8 mouse cellular contexts compared by ENCODE assay signal in the genomic region with DNA sequence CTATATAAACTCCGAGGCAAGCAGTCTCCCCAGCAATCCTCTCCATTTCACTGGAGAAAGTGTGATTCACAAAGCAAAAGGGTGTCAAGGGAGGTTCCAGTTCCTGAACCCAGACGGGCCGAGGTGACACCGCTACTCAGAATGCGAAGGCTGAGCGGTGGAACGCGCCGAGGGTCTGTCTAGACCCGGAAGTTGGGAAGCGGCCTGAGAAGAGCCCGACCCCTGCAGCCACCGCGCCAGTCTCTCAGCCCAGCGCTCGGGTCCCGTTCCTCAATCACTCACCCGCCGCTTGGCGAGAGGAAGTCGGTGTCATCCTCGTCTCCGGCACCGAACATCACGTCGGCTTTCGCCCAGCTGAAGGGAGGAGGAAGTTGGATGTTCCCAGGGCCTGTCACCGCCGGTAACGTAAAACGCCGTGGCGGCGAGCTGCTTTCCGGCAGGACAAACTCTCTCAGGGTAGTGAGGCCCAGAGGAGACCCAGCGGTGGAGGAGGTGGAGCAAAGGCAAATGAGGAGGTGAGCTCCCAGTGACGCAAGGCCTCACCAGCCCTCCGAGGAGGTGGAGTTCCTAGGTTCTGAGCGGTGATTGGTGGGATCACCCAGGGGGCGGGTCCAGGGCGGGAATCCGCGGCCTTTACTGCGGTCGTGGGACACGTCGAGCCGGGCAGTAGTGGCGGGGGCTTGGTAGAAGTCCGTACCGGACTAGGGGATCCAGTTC. TPM values are rescaled to one million over a fixed set of nuclear protein-coding genes. Genes with fewer than 3 reads are reported as not detected.
DNase-seq lines count a peak whose midpoint lies in the region; ATAC-seq and TF ChIP-seq lines count a peak whose summit lies in the region.

A gene (minus strand): TSS at position 461 of the 717 bp plus-strand sequence.
A gene (plus strand): TSS at position 640 of the 717 bp plus-strand sequence.

- H3K9ac ChIP-seq in heart, embryonic 12.5 days, result peak within 1 kb of the TSS; percentile 89
- peak within 1 kb of the TSS; percentile 83 for H3K9ac ChIP-seq in kidney, postnatal 0 days (ENCODE audit: low read depth, low read length)
- H3K9ac ChIP-seq in liver, embryonic 11.5 days (ENCODE audit: low read depth, low read length), result peak within 1 kb of the TSS; percentile 73
- peak within 1 kb of the TSS; percentile 79 for H3K9ac ChIP-seq in stomach, embryonic 14.5 days (replicated peaks; ENCODE audit: low read depth, low read length)

- peak within 1 kb of the TSS; percentile 81 for H3K4me2 ChIP-seq in heart, embryonic 12.5 days
- peak within 1 kb of the TSS; percentile 80 for H3K4me2 ChIP-seq in kidney, postnatal 0 days (ENCODE audit: low read length)
- peak within 1 kb of the TSS; percentile 80 for H3K4me2 ChIP-seq in liver, embryonic 11.5 days
- peak within 1 kb of the TSS; percentile 55 for H3K4me2 ChIP-seq in stomach, embryonic 14.5 days (replicated peaks; ENCODE audit: low read depth, low read length)

- under 1% methylated on average over 51 of the region's 51 CpGs for WGBS in heart, embryonic 12.5 days
- WGBS in kidney, postnatal 0 days, result under 1% methylated on average over 51 of the region's 51 CpGs
- under 1% methylated on average over 51 of the region's 51 CpGs for WGBS in liver, embryonic 11.5 days
- under 1% methylated on average over 51 of the region's 51 CpGs for WGBS in stomach, embryonic 14.5 days

- H3K27ac ChIP-seq in heart, embryonic 12.5 days (ENCODE audit: poor library complexity, severe bottlenecking), result peak within 1 kb of the TSS; percentile 79
- H3K27ac ChIP-seq in kidney, postnatal 0 days, result peak within 1 kb of the TSS; percentile 83
- peak within 1 kb of the TSS; percentile 53 for H3K27ac ChIP-seq in liver, embryonic 11.5 days (ENCODE audit: low read depth, low read length)
- peak within 1 kb of the TSS; percentile 58 for H3K27ac ChIP-seq in stomach, embryonic 14.5 days (ENCODE audit: low read length)

- ATAC-seq in erythroid progenitor cell, adult 5-6 weeks (replicated peaks; ENCODE audit: low FRiP score, poor library complexity, severe bottlenecking), result peak; percentile 99
- ATAC-seq in heart, embryonic 12.5 days (ENCODE audit: insufficient number of reproducible peaks, low FRiP score), result peak; percentile 100
- ATAC-seq in kidney, postnatal 0 days (replicated peaks; ENCODE audit: low FRiP score, low read depth), result peak; percentile 100
- ATAC-seq in liver, embryonic 11.5 days (replicated peaks; ENCODE audit: low FRiP score), result peak; percentile 100
- peak; percentile 100 for ATAC-seq in stomach, embryonic 14.5 days (ENCODE audit: insufficient number of reproducible peaks, insufficient read depth, low FRiP score, low read depth)

- H3K27me3 ChIP-seq in heart, embryonic 12.5 days (replicated peaks), result no peaks in the 10 kb centered on the region
- H3K27me3 ChIP-seq in kidney, postnatal 0 days (ENCODE audit: insufficient read depth, low read length), result no peaks in the 10 kb centered on the region
- no peaks in the 10 kb centered on the region for H3K27me3 ChIP-seq in liver, embryonic 11.5 days (replicated peaks; ENCODE audit: control insufficient read depth, insufficient read depth, low read length)
- H3K27me3 ChIP-seq in stomach, embryonic 14.5 days (ENCODE audit: control insufficient read depth, insufficient read depth, low read length), result no peaks in the 10 kb centered on the region

- 0 out of 2 replicates have a peak, but pooled peaks cover 10% of the 10 kb centered on the region for H3K36me3 ChIP-seq in heart, embryonic 12.5 days
- H3K36me3 ChIP-seq in kidney, postnatal 0 days (ENCODE audit: insufficient read depth, low read length), result no peaks in the 10 kb centered on the region
- H3K36me3 ChIP-seq in liver, embryonic 11.5 days (ENCODE audit: control insufficient read depth, insufficient read depth, low read length), result no peaks in the 10 kb centered on the region
- H3K36me3 ChIP-seq in stomach, embryonic 14.5 days (ENCODE audit: control insufficient read depth, insufficient read depth, low read length), result no peaks in the 10 kb centered on the region

- DNase-seq in CD4-positive helper T cell, adult 2 months (ENCODE audit: low read depth, low spot score), result peak; percentile 98
- peak; percentile 96 for DNase-seq in brain, embryonic 18.5 days (ENCODE audit: low read depth, low spot score)
- DNase-seq in kidney, postnatal 0 days (ENCODE audit: low spot score), result peak; percentile 99
- DNase-seq in liver, embryonic 11.5 days (ENCODE audit: low spot score), result peak; percentile 97
- peak; percentile 97 for DNase-seq in naive thymus-derived CD4-positive, alpha-beta T cell, adult 2 months (ENCODE audit: low read depth)

- TF ChIP-seq CTCF in kidney, postnatal 0 days (IDR thresholded peaks at IDR 0.05; ENCODE audit: low read depth), result no peak

- peaks cover 13% of the 10 kb centered on the region for H3K4me1 ChIP-seq in heart, embryonic 12.5 days (replicated peaks)
- peaks cover 19% of the 10 kb centered on the region for H3K4me1 ChIP-seq in kidney, postnatal 0 days (replicated peaks; ENCODE audit: insufficient read depth, low read length)
- H3K4me1 ChIP-seq in liver, embryonic 11.5 days (replicated peaks; ENCODE audit: control insufficient read depth, insufficient read depth, low read length), result peaks cover 12% of the 10 kb centered on the region
- peaks cover 11% of the 10 kb centered on the region for H3K4me1 ChIP-seq in stomach, embryonic 14.5 days (ENCODE audit: control insufficient read depth, insufficient read depth, low read length)

- H3K4me3 ChIP-seq in heart, embryonic 12.5 days, result peak within 1 kb of the TSS; percentile 75
- H3K4me3 ChIP-seq in kidney, postnatal 0 days (replicated peaks; ENCODE audit: low read depth, low read length), result peak within 1 kb of the TSS; percentile 61
- H3K4me3 ChIP-seq in liver, embryonic 11.5 days (ENCODE audit: low read depth, low read length), result peak within 1 kb of the TSS; percentile 72
- H3K4me3 ChIP-seq in stomach, embryonic 14.5 days (ENCODE audit: low read depth, low read length), result peak within 1 kb of the TSS; percentile 51

- no peaks in the 10 kb centered on the region for H3K9me3 ChIP-seq in heart, embryonic 12.5 days (replicated peaks)
- H3K9me3 ChIP-seq in kidney, postnatal 0 days (replicated peaks; ENCODE audit: low read length), result no peaks in the 10 kb centered on the region
- H3K9me3 ChIP-seq in liver, embryonic 11.5 days (ENCODE audit: control insufficient read depth, low read length), result no peaks in the 10 kb centered on the region
- no peaks in the 10 kb centered on the region for H3K9me3 ChIP-seq in stomach, embryonic 14.5 days (ENCODE audit: control insufficient read depth, low read depth, low read length)

RNA-seq across cellular contexts. Expression of the first gene that starts in this region (rescaled TPM):
- total RNA-seq in erythroid progenitor cell, adult 5-6 weeks (2015; ENCODE audit: low replicate concordance), result 23.1 and 29.9 TPM in 2 replicates
- total RNA-seq in erythroid progenitor cell, adult 5-6 weeks (2017; ENCODE audit: low replicate concordance), result 35.2 and 49.7 TPM in 2 replicates
- polyA plus RNA-seq in heart, embryonic 12.5 days (2016; fragmentation: Nextera tagmentation; extraction: Ambion mirVana), result 18.2 and 19.6 TPM in 2 replicates
- 19.2 and 21.7 TPM in 2 replicates for polyA plus RNA-seq in kidney, postnatal 0 days (2015; fragmentation: Nextera tagmentation; extraction: Ambion mirVana)
- 26.9 and 29.9 TPM in 2 replicates for polyA plus RNA-seq in liver, embryonic 11.5 days (2014; fragmentation: Nextera tagmentation; extraction: Ambion mirVana)
- polyA plus RNA-seq in stomach, embryonic 14.5 days (2014; fragmentation: Nextera tagmentation; extraction: Ambion mirVana), result 27.1 and 28.6 TPM in 2 replicates

RNA-seq across cellular contexts. Expression of the second gene that starts in this region (rescaled TPM):
- 6.7 and 10.1 TPM in 2 replicates for total RNA-seq in erythroid progenitor cell, adult 5-6 weeks (2015; ENCODE audit: low replicate concordance)
- 4.2 and 4.5 TPM in 2 replicates for total RNA-seq in erythroid progenitor cell, adult 5-6 weeks (2017; ENCODE audit: low replicate concordance)
- 50.5 and 52.0 TPM in 2 replicates for polyA plus RNA-seq in heart, embryonic 12.5 days (2016; fragmentation: Nextera tagmentation; extraction: Ambion mirVana)
- polyA plus RNA-seq in kidney, postnatal 0 days (2015; fragmentation: Nextera tagmentation; extraction: Ambion mirVana), result 48.3 and 55.9 TPM in 2 replicates
- polyA plus RNA-seq in liver, embryonic 11.5 days (2014; fragmentation: Nextera tagmentation; extraction: Ambion mirVana), result 48.6 and 56.8 TPM in 2 replicates
- 41.2 and 45.5 TPM in 2 replicates for polyA plus RNA-seq in stomach, embryonic 14.5 days (2014; fragmentation: Nextera tagmentation; extraction: Ambion mirVana)

Comparison
In these comparisons a context has a peak if more than half of its experiments do, and no peak if none do; other contexts are left out.
1. Peak in every context shown above with its lines: DNase-seq, ATAC-seq, H3K4me3 ChIP-seq and H3K27ac ChIP-seq.